Mouse (Mus musculus): ENCODE data around the gene Thbs2. TPM values are rescaled to one million over a fixed set of nuclear protein-coding genes. Genes with fewer than 3 reads are reported as not detected.

Thbs2 gene
- polyA plus RNA-seq, 1 experiment from 2014 or later: 4.5 TPM

GRCm38 (mm10) chr17:14714374-14714773, 20.3 kb upstream of the Thbs2 start:
- H3K9me3 ChIP-seq: no peaks in the 10 kb centered on the region
- H3K27ac ChIP-seq (replicated peaks): no peak overlapping the region
- no peaks in the 10 kb centered on the region for H3K4me1 ChIP-seq (replicated peaks)
- no peaks in the 10 kb centered on the region for H3K36me3 ChIP-seq
- ATAC-seq (ENCODE audit: low FRiP score, low read depth): no peak
- WGBS: 50% methylated on average over 3 of the region's 3 CpGs
- no peaks in the 10 kb centered on the region for H3K27me3 ChIP-seq
- H3K4me3 ChIP-seq: no peak overlapping the region
- H3K4me2 ChIP-seq: no peak overlapping the region
- no peak overlapping the region for H3K9ac ChIP-seq

DNA sequence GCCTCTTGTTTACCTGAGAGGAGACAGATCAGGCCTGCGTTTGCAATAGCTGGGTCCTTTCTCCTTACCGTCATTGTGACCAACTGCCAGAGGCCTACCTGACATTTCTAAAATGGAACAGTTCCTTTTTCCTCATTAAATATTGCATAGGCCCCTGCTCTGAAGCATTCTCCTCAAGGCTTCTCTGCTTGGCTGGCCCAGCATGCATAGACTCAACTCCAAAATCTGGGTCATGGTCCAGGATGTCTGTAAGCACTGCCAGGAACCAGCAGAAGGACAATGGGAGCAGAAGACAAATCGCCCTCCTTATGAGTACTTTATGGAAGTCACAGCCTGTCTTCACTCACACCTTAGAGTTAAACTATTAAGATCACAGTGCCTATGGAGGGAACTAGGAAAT, 17.7 kb upstream of the Thbs2 start:
- H3K4me2 ChIP-seq: no peak overlapping the region
- no peaks in the 10 kb centered on the region for H3K9me3 ChIP-seq
- WGBS: 93% methylated on average over 3 of the region's 3 CpGs
- H3K36me3 ChIP-seq: no peaks in the 10 kb centered on the region
- no peaks in the 10 kb centered on the region for H3K27me3 ChIP-seq
- no peak overlapping the region for H3K9ac ChIP-seq
- H3K4me1 ChIP-seq (replicated peaks): no peaks in the 10 kb centered on the region
- no peak overlapping the region for H3K4me3 ChIP-seq
- no peak overlapping the region for H3K27ac ChIP-seq (replicated peaks)
- ATAC-seq (ENCODE audit: low FRiP score, low read depth): no peak

DNA sequence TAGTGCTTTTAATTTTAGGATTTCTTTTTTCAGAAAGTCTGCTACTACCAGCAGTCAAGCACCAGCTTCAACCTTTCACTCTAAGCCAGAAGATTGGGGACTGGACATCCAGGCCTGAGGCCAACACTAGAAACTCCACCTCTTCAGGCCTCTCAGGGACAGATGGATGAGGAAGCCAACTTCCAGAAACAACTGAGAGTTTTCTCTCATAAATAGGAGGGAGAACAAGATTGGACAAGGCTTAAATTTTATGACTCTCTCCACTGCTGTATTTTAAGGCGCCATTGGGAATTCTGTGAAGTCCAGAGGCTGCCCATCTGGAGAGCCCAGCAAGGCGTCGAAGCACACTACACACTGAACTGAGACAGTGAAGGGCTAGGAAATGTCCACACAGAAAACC, 17.0 kb upstream of the Thbs2 start:
- Histone ChIP-seq H3K4me1 (replicated peaks) (no peaks in the 10 kb centered on the region), H3K9ac (no peak overlapping the region), H3K36me3 (no peaks in the 10 kb centered on the region), H3K9me3 (no peaks in the 10 kb centered on the region), H3K27me3 (no peaks in the 10 kb centered on the region), H3K4me2 (no peak overlapping the region), H3K27ac (replicated peaks) (no peak overlapping the region), H3K4me3 (no peak overlapping the region)
- 97% methylated on average over 3 of the region's 3 CpGs for WGBS
- ATAC-seq (ENCODE audit: low FRiP score, low read depth): no peak

GRCm38 (mm10) chr17:14706066-14706465, 12.0 kb upstream of the Thbs2 start:
- H3K4me3 ChIP-seq: no peak overlapping the region
- H3K36me3 ChIP-seq: no peaks in the 10 kb centered on the region
- no peak overlapping the region for H3K9ac ChIP-seq
- no peak for ATAC-seq (ENCODE audit: low FRiP score, low read depth)
- no peak overlapping the region for H3K4me2 ChIP-seq
- no peaks in the 10 kb centered on the region for H3K9me3 ChIP-seq
- no peak overlapping the region for H3K27ac ChIP-seq (replicated peaks)
- no peaks in the 10 kb centered on the region for H3K4me1 ChIP-seq (replicated peaks)
- H3K27me3 ChIP-seq: no peaks in the 10 kb centered on the region
- 94% methylated on average over 4 of the region's 4 CpGs for WGBS

GRCm38 (mm10) chr17:14705466-14705865, 11.4 kb upstream of the Thbs2 start:
- ATAC-seq (ENCODE audit: low FRiP score, low read depth): no peak
- H3K4me1 ChIP-seq (replicated peaks): no peaks in the 10 kb centered on the region
- H3K27ac ChIP-seq (replicated peaks): no peak overlapping the region
- no peaks in the 10 kb centered on the region for H3K27me3 ChIP-seq
- no peak overlapping the region for H3K4me3 ChIP-seq
- H3K36me3 ChIP-seq: no peaks in the 10 kb centered on the region
- H3K4me2 ChIP-seq: no peak overlapping the region
- H3K9ac ChIP-seq: no peak overlapping the region
- WGBS: 87% methylated on average over 2 of the region's 2 CpGs
- H3K9me3 ChIP-seq: no peaks in the 10 kb centered on the region

- no peak for ATAC-seq (ENCODE audit: low FRiP score, low read depth)
Measured at GRCm38 (mm10) chr17:14703771-14704170, 9.7 kb upstream of the Thbs2 start.

DNA sequence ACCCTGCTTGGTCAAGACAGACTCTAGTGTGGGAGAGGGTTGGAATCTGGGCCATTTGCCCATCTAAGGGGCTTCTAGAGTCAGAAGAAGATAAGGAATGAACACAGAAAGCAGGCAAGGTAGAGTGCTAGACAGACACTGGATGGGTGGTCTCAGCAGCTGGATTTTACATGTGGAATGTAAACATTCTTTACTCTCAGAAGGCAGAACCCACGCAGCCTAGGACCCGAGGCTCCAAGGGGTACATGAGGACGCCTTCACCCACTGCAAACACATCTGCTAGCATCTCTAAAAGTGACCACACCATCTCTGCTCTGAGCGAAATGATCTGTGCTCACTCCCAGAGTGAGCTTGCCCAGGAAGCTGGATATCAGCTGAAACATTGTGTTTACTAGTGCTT, 9.2 kb upstream of the Thbs2 start:
- H3K9ac ChIP-seq: no peak overlapping the region
- no peaks in the 10 kb centered on the region for H3K9me3 ChIP-seq
- H3K4me3 ChIP-seq: no peak overlapping the region
- H3K36me3 ChIP-seq: no peaks in the 10 kb centered on the region
- no peaks in the 10 kb centered on the region for H3K4me1 ChIP-seq (replicated peaks)
- H3K27ac ChIP-seq (replicated peaks): no peak overlapping the region
- ATAC-seq (ENCODE audit: low FRiP score, low read depth): no peak
- H3K4me2 ChIP-seq: no peak overlapping the region
- no peaks in the 10 kb centered on the region for H3K27me3 ChIP-seq
- WGBS: 70% methylated on average over 4 of the region's 4 CpGs

More at GRCm38 (mm10) chr17:14703771-14704170, 9.7 kb upstream of the Thbs2 start:
- H3K36me3 ChIP-seq: no peaks in the 10 kb centered on the region
- H3K4me2 ChIP-seq: no peak overlapping the region
- no peaks in the 10 kb centered on the region for H3K4me1 ChIP-seq (replicated peaks)
- no peaks in the 10 kb centered on the region for H3K9me3 ChIP-seq
- no peak overlapping the region for H3K4me3 ChIP-seq
- no peak overlapping the region for H3K27ac ChIP-seq (replicated peaks)
- H3K27me3 ChIP-seq: no peaks in the 10 kb centered on the region
- H3K9ac ChIP-seq: no peak overlapping the region
- 83% methylated on average over 6 of the region's 6 CpGs for whole genome bisulfite sequencing

GRCm38 (mm10) chr17:14702701-14703100, 8.7 kb upstream of the Thbs2 start:
- Histone ChIP-seq H3K9me3 (no peaks in the 10 kb centered on the region), H3K27ac (replicated peaks) (no peak overlapping the region), H3K27me3 (no peaks in the 10 kb centered on the region), H3K4me3 (no peak overlapping the region), H3K4me1 (replicated peaks) (no peaks in the 10 kb centered on the region), H3K4me2 (no peak overlapping the region), H3K36me3 (no peaks in the 10 kb centered on the region), H3K9ac (no peak overlapping the region)
- ATAC-seq (ENCODE audit: low FRiP score, low read depth): no peak
- WGBS: 51% methylated on average over 3 of the region's 3 CpGs

GRCm38 (mm10) chr17:14701891-14702290, 7.9 kb upstream of the Thbs2 start:
- Histone ChIP-seq H3K4me1 (replicated peaks) (no peaks in the 10 kb centered on the region), H3K4me3 (no peak overlapping the region), H3K4me2 (no peak overlapping the region), H3K27me3 (no peaks in the 10 kb centered on the region), H3K9ac (no peak overlapping the region), H3K9me3 (no peaks in the 10 kb centered on the region), H3K36me3 (no peaks in the 10 kb centered on the region), H3K27ac (replicated peaks) (no peak overlapping the region)
- no peak for ATAC-seq (ENCODE audit: low FRiP score, low read depth)
- 68% methylated on average over 2 of the region's 2 CpGs for WGBS

- ATAC-seq (ENCODE audit: low FRiP score, low read depth): no peak
- 86% methylated on average over 5 of the region's 5 CpGs for WGBS
- H3K4me3 ChIP-seq: no peak overlapping the region
Measured at GRCm38 (mm10) chr17:14700204-14700603, 6.2 kb upstream of the Thbs2 start.

DNA sequence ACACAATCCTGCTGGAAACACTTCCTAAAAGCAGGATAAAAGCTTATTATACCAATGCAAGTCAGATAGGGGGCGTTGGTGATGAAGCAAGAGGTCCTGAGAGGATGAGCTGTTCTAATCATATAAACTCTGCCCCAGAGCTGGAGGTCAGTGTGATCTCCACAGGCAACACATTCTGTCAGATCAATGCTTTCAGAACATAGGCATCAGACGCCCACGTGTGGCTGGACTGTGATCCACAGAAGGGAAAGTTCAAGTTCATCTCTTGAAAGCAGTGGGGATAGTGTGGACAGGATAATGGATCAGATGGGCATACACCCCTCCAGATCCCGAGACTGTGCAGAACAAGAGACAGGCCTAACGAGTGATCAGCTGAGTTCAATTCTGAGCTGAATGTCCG, 4.2 kb upstream of the Thbs2 start:
- no peak overlapping the region for H3K9ac ChIP-seq
- ATAC-seq (ENCODE audit: low FRiP score, low read depth): no peak
- no peaks in the 10 kb centered on the region for H3K9me3 ChIP-seq
- WGBS: 75% methylated on average over 6 of the region's 6 CpGs
- H3K4me2 ChIP-seq: no peak overlapping the region
- H3K36me3 ChIP-seq: no peaks in the 10 kb centered on the region
- no peak overlapping the region for H3K27ac ChIP-seq (replicated peaks)
- no peaks in the 10 kb centered on the region for H3K27me3 ChIP-seq
- H3K4me1 ChIP-seq (replicated peaks): peaks cover 12% of the 10 kb centered on the region
- H3K4me3 ChIP-seq: no peak overlapping the region

More at GRCm38 (mm10) chr17:14700204-14700603, 6.2 kb upstream of the Thbs2 start:
- Histone ChIP-seq H3K4me1 (replicated peaks) (no peaks in the 10 kb centered on the region), H3K4me2 (no peak overlapping the region), H3K36me3 (no peaks in the 10 kb centered on the region), H3K9ac (no peak overlapping the region), H3K27me3 (no peaks in the 10 kb centered on the region), H3K9me3 (no peaks in the 10 kb centered on the region), H3K27ac (replicated peaks) (no peak overlapping the region)

- Histone ChIP-seq H3K36me3 (no peaks in the 10 kb centered on the region), H3K4me3 (no peak overlapping the region), H3K27ac (replicated peaks) (no peak overlapping the region), H3K4me1 (replicated peaks) (peaks cover 13% of the 10 kb centered on the region), H3K9ac (no peak overlapping the region), H3K27me3 (no peaks in the 10 kb centered on the region), H3K9me3 (no peaks in the 10 kb centered on the region), H3K4me2 (no peak overlapping the region)
- no peak for ATAC-seq (ENCODE audit: low FRiP score, low read depth)
- WGBS: 82% methylated on average over 6 of the region's 6 CpGs
Measured at GRCm38 (mm10) chr17:14697096-14697495, 3.1 kb upstream of the Thbs2 start.

DNA sequence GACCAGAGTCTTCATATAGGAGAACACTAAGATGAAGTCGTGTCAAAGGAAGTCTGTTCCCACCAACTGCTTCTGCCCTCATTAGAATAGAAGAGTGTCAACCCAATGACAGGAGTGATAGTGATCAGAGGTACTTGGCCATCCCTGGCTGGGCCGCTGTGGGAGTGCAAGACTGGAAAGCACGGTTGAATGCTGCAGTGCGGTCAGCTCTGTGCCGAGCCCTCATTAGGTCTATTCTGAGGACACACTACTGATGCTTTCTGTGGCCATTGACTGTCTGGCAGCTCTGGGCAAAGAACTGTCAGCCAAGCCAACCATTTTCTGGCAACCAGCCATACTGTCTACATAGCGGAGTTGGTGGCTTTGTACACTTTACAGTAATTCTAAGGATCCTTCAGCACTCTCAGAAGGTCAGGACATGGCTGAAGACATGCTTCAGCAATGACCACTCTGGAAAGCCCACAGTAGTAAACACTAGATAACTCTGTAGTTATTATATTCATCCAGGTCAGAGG, 2.3 kb upstream of the Thbs2 start:
- ATAC-seq (ENCODE audit: low FRiP score, low read depth): no peak
- Histone ChIP-seq H3K4me2 (no peak overlapping the region), H3K9me3 (no peaks in the 10 kb centered on the region), H3K4me3 (no peak overlapping the region), H3K4me1 (replicated peaks) (peaks cover 13% of the 10 kb centered on the region), H3K27ac (replicated peaks) (no peak overlapping the region), H3K9ac (no peak overlapping the region), H3K36me3 (no peaks in the 10 kb centered on the region), H3K27me3 (no peaks in the 10 kb centered on the region)
- WGBS: 89% methylated on average over 6 of the region's 6 CpGs

Data from hindbrain, embryonic 15.5 days (tissue).